Mouse (Mus musculus): ENCODE data around the gene BC035947.
"Not testable (repeated sequence)": the region's sequence is repeated elsewhere in the genome, so short reads cannot be mapped to it uniquely, and the experiment has no call there.

DNA sequence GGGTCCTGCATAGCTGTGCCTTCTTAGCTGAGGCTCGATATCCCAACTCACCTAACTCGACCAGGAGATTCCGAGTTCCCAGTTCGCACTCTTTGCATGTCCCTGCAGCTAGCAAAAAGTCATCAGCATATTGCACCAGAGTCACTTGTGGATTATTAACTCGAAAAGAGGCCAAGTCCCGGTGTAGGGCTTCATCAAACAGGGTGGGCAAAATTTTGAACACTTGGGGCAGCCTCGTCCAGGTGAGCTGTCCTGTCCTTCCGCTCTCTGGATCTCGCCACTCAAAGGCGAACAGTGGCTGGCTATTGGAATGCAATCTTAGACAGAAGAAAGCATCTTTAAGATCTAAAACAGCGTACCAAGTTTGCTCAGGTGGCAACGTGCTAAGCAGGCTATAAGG is 10.1 kb downstream of the BC035947 start:
- not testable (repeated sequence) for TF ChIP-seq CTCF (IDR thresholded peaks at IDR 0.05; ENCODE audit: low read depth, low read length); POLR2A (IDR thresholded peaks at IDR 0.05; ENCODE audit: extremely low read depth, insufficient read depth, low read length)
